Mouse (Mus musculus) c-Kit-positive CD71-positive TER-119-positive erythroid progenitor cells, embryonic 14.5 days (primary cell): ENCODE results near the gene Gm16181.

Source experiments
- DNase-seq: peaks from one replicate; pipeline ENCODE4 v3.0.0-alpha.2; 2013; ENCODE audit warnings: low spot score

The Gm16181 gene

GRCm38 (mm10) chr17:35272249-35272648 lies 51.6 kb downstream of the Gm16181 start:
- no peak for DNase-seq
